Mouse (Mus musculus) embryonic facial prominence, embryonic 12.5 days (tissue): ENCODE results near the gene Nudt9. TPM values are rescaled to one million over a fixed set of nuclear protein-coding genes. Genes with fewer than 3 reads are reported as not detected.

ENCODE experiments used
- ATAC-seq: fragments of 200-750 bp; cut with Nextera tagmentation; 2 replicates; pipeline ENCODE4 v1.8.0; 2017; ENCODE audit not compliant: insufficient number of reproducible peaks, insufficient read depth, low FRiP score, low TSS enrichment
- H3K27ac ChIP-seq: fragments of 300-500 bp; sonication (generic); 2 replicates; pipeline ENCODE4 v1.5.1; 2016; ENCODE audit warnings: mild to moderate bottlenecking
- H3K27me3 ChIP-seq: fragments of 300-500 bp; sonication (generic); 2 replicates; pipeline ENCODE4 v1.6.1; 2016; ENCODE audit warnings: mild to moderate bottlenecking, moderate library complexity
- H3K36me3 ChIP-seq: fragments of 300-500 bp; sonication (generic); 2 replicates; pipeline ENCODE4 v1.6.1; 2016; ENCODE audit warnings: mild to moderate bottlenecking
- H3K4me1 ChIP-seq: fragments of 300-500 bp; sonication (generic); 2 replicates; pipeline ENCODE4 v1.6.1; 2016
- H3K4me2 ChIP-seq: fragments of 300-500 bp; sonication (generic); replicated peaks from 2 replicates; pipeline ENCODE4 v1.6.1; 2016; ENCODE audit warnings: mild to moderate bottlenecking, moderate library complexity
- H3K4me3 ChIP-seq: fragments of 300-500 bp; sonication (generic); 2 replicates; pipeline ENCODE4 v1.5.1; 2016; ENCODE audit warnings: mild to moderate bottlenecking
- H3K9ac ChIP-seq: fragments of 300-500 bp; sonication (generic); 2 replicates; pipeline ENCODE4 v1.6.1; 2016; ENCODE audit warnings: mild to moderate bottlenecking, moderate library complexity
- H3K9me3 ChIP-seq: fragments of 300-500 bp; sonication (generic); 2 replicates; pipeline ENCODE4 v1.6.1; 2016; ENCODE audit warnings: mild to moderate bottlenecking, moderate library complexity
- WGBS: fragments of 180-500 bp; shearing (Covaris S2); methylation state at CpG from one replicate; pipeline ENCODE4 v1.1.7; 2016; 5-methylcytosine and 5-hydroxymethylcytosine counted together
- polyA plus RNA-seq: library from polyadenylated mRNA; unstranded; fragments of >200 nt; fragmentation: Nextera tagmentation; extraction: Ambion mirVana; gene quantifications from 2 replicates; pipeline ENCODE4 v1.2.1, GENCODE M21; 2016

The Nudt9 gene
- polyA plus RNA-seq, 1 experiment from 2014 or later = 76.0 TPM

GRCm38 (mm10) chr5:104089751-104090150, 43.6 kb downstream of the Nudt9 start:
- WGBS = 87% methylated on average over 2 of the region's 2 CpGs

GRCm38 (mm10) chr5:104095416-104096077, 49.4 kb downstream of the Nudt9 start:
- Histone ChIP-seq H3K9me3 (no peaks in the 10 kb centered on the region), H3K4me3 (no peak overlapping the region), H3K4me2 (peak overlapping the region; percentile 0; the same call in 1 of the 2 replicates), H3K27ac (0 out of 2 replicates have a peak overlapping the region, but pooled peaks have one; percentile 4), H3K9ac (no peak overlapping the region), H3K27me3 (no peaks in the 10 kb centered on the region), H3K36me3 (no peaks in the 10 kb centered on the region), H3K4me1 (peaks cover 10% of the 10 kb centered on the region; the same call in 1 of the 2 replicates)
- no peak for ATAC-seq
- WGBS = 75% methylated on average over 11 of the region's 11 CpGs

More at GRCm38 (mm10) chr5:104089751-104090150, 43.6 kb downstream of the Nudt9 start:
- Histone ChIP-seq H3K36me3 (0 out of 2 replicates have a peak, but pooled peaks cover 5% of the 10 kb centered on the region), H3K9me3 (no peaks in the 10 kb centered on the region), H3K27me3 (no peaks in the 10 kb centered on the region), H3K4me3 (no peak overlapping the region), H3K9ac (no peak overlapping the region), H3K27ac (no peak overlapping the region), H3K4me2 (no peak overlapping the region), H3K4me1 (no peaks in the 10 kb centered on the region)
- no peak for ATAC-seq

GRCm38 (mm10) chr5:104096078-104096938, 50.2 kb downstream of the Nudt9 start:
- WGBS = 60% methylated on average over 16 of the region's 16 CpGs
- Histone ChIP-seq H3K9ac (no peak overlapping the region), H3K4me1 (peaks cover 10% of the 10 kb centered on the region; the same call in 1 of the 2 replicates), H3K27ac (peak overlapping the region; percentile 54; the same call in 1 of the 2 replicates), H3K36me3 (no peaks in the 10 kb centered on the region), H3K27me3 (no peaks in the 10 kb centered on the region), H3K4me2 (peak overlapping the region; percentile 0; the same call in 1 of the 2 replicates), H3K4me3 (no peak overlapping the region), H3K9me3 (no peaks in the 10 kb centered on the region)
- ATAC-seq = peak; percentile 69; the same call in 1 of the 2 replicates

DNA sequence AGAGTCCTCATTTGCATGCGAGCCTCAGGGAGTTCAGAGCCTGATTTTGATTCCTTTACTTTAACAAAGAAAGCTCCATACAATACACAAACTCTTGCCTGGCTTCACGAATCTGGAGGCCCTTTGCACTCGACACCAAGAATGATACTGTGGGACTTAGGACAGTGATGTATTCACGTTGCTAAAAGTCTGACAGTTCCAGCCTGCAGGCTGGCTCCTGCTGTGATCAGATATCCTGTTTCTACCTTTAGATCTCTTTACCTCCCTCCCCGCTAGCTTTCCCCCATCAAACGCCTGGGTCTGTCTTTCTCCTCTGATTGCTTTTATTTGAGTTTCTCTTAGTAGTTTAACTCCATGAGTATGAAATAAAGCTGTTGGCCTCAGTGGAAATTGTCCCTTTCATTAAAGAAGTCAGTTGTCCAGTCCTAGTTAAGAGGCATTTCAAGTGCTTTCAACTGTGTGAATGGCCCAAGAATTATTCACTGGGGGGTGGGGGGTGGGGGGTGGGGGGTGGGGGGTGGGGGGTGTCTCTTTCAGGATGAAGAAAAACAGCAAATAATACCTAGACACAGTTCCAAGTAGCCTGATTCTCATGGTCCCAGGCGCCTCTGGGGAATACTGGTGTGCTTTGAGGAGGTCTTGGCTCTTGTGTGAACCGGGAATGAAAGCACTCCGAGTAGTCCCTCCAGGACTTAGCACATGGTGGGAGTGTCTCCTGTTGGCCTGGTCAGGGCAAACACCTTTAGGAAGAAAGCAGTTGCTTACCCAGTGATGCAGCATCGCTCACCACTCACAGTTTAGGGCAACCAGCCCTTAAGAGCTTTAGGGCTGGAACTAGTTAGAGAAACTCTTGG, 55.8 kb downstream of the Nudt9 start:
- 0 out of 2 replicates have a peak overlapping the region, but pooled peaks have one; percentile 17 for H3K27ac ChIP-seq
- H3K4me3 ChIP-seq = no peak overlapping the region
- WGBS = 15% methylated on average over 10 of the region's 10 CpGs
- no peak overlapping the region for H3K4me2 ChIP-seq
- no peaks in the 10 kb centered on the region for H3K9me3 ChIP-seq
- peaks cover 17% of the 10 kb centered on the region for H3K4me1 ChIP-seq
- H3K9ac ChIP-seq = no peak overlapping the region
- H3K36me3 ChIP-seq = no peaks in the 10 kb centered on the region
- no peaks in the 10 kb centered on the region for H3K27me3 ChIP-seq
- peak; percentile 57; the same call in 1 of the 2 replicates for ATAC-seq

DNA sequence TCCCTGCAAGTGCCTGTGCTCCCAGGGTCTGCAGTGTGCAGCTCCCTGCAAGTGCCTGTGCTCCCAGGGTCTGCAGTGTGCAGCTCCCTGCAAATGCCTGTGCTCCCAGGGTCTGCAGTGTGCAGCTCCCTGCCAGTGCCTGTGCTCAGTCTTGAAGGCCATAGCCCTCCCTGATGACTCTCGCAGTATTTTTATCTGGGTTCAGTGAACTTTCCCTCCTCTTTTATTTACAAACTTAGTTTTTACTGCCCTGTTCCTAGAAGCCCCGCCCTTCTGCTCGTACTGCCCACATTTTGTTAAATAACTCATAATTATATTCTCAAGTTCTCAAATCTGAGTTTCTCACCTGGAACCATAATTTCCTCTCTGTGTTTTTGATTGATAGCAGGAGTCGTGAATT, 57.1 kb downstream of the Nudt9 start:
- Histone ChIP-seq H3K27me3 (no peaks in the 10 kb centered on the region), H3K4me3 (no peak overlapping the region), H3K27ac (no peak overlapping the region), H3K36me3 (no peaks in the 10 kb centered on the region), H3K4me2 (no peak overlapping the region), H3K9ac (no peak overlapping the region), H3K4me1 (peaks cover 24% of the 10 kb centered on the region), H3K9me3 (no peaks in the 10 kb centered on the region)
- 62% methylated on average over 4 of the region's 4 CpGs for WGBS
- ATAC-seq = no peak

DNA sequence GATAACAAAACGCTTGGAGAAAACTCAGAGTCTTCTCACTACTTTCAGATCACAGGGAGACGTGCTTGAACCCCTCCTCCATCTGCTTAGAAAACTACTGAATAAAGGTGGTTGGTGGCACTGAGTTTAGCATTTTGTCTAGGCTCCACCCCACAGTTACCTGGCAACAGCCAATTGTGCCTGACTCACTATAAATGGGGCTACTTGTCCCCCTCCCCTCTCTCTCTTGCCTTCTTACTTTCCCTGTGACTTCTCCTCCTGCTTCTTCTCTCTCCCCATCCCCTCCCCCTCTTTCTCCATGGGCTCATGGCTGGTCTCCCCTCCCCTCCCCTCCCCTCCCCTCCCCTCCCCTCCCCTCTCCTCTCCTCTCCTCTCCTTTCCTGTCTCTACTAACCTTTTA, 58.0 kb downstream of the Nudt9 start:
- ATAC-seq = no peak
- Histone ChIP-seq H3K4me3 (no peak overlapping the region), H3K4me2 (no peak overlapping the region), H3K36me3 (no peaks in the 10 kb centered on the region), H3K9ac (no peak overlapping the region), H3K9me3 (no peaks in the 10 kb centered on the region), H3K4me1 (peaks cover 33% of the 10 kb centered on the region), H3K27me3 (no peaks in the 10 kb centered on the region), H3K27ac (no peak overlapping the region)
- WGBS = 69% methylated on average over 2 of the region's 2 CpGs

DNA sequence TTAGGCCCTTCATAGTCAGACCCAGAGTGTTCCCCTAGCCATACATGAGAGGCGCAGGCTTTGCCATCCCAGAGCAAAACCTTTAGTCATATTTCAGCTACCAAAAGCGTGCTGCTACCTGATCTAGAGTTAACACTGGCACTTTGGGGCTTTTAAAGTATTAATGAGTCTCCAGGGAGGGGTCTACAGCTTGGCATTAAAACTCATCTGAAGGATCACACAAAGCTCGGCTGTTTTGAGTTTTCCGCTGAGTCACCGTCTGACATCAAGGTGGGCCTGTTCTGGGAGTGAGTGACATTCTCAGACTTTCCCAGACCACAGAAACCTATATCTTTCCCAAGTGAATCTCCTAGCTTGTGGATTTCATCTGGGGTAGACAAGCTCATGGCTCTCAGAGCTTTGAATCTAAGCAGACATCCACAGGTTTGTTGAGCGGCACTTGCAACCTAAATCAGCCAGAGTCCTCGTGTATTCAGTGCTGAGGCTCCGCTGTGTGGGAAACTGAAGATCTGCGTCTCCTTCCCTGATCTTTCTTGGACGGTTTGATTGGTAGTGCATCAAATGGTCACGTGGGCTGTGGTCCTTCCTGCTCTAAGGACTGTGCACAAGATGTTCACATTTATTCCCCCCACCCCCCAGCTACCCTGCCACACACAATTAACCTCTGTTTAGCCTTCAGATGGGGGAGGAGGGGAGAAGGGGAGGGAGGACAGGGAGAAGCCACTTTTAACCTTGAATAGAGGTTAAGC, 62.2 kb downstream of the Nudt9 start:
- H3K4me3 ChIP-seq = peak overlapping the region; percentile 17; the same call in 1 of the 2 replicates
- peak overlapping the region; percentile 67 for H3K27ac ChIP-seq
- peak overlapping the region; percentile 46 for H3K4me2 ChIP-seq
- peaks cover 46% of the 10 kb centered on the region for H3K4me1 ChIP-seq
- ATAC-seq = peak; percentile 57; the same call in 1 of the 2 replicates
- no peaks in the 10 kb centered on the region for H3K27me3 ChIP-seq
- 26% methylated on average over 11 of the region's 11 CpGs for WGBS
- no peak overlapping the region for H3K9ac ChIP-seq
- no peaks in the 10 kb centered on the region for H3K9me3 ChIP-seq
- H3K36me3 ChIP-seq = no peaks in the 10 kb centered on the region

- Histone ChIP-seq H3K9ac (0 out of 2 replicates have a peak overlapping the region, but pooled peaks have one; percentile 27), H3K4me3 (peak overlapping the region; percentile 17), H3K27ac (peak overlapping the region; percentile 67), H3K36me3 (no peaks in the 10 kb centered on the region), H3K4me1 (peaks cover 51% of the 10 kb centered on the region), H3K27me3 (no peaks in the 10 kb centered on the region), H3K4me2 (peak overlapping the region; percentile 46), H3K9me3 (no peaks in the 10 kb centered on the region)
- peak; percentile 54 for ATAC-seq
- WGBS = 5% methylated on average over 18 of the region's 18 CpGs
Measured at GRCm38 (mm10) chr5:104108879-104109369, 62.8 kb downstream of the Nudt9 start.

GRCm38 (mm10) chr5:104109516-104109915, 63.4 kb downstream of the Nudt9 start:
- WGBS = 36% methylated on average over 3 of the region's 3 CpGs
- Histone ChIP-seq H3K4me1 (peaks cover 51% of the 10 kb centered on the region), H3K36me3 (no peaks in the 10 kb centered on the region), H3K4me3 (no peak overlapping the region), H3K27me3 (no peaks in the 10 kb centered on the region), H3K9me3 (no peaks in the 10 kb centered on the region), H3K9ac (no peak overlapping the region), H3K27ac (peak overlapping the region; percentile 67), H3K4me2 (peak overlapping the region; percentile 46)
- no peak for ATAC-seq

GRCm38 (mm10) chr5:104110171-104110920, 64.2 kb downstream of the Nudt9 start:
- Histone ChIP-seq H3K9ac (no peak overlapping the region), H3K4me3 (no peak overlapping the region), H3K36me3 (no peaks in the 10 kb centered on the region), H3K27me3 (no peaks in the 10 kb centered on the region), H3K4me2 (peak overlapping the region; percentile 12; the same call in 1 of the 2 replicates), H3K9me3 (no peaks in the 10 kb centered on the region), H3K27ac (peak overlapping the region; percentile 67; the same call in 1 of the 2 replicates), H3K4me1 (peaks cover 51% of the 10 kb centered on the region)
- ATAC-seq = no peak
- 46% methylated on average over 9 of the region's 9 CpGs for WGBS
